Mouse (Mus musculus): ENCODE data around the gene Lrrc8c.

The Lrrc8c gene

DNA sequence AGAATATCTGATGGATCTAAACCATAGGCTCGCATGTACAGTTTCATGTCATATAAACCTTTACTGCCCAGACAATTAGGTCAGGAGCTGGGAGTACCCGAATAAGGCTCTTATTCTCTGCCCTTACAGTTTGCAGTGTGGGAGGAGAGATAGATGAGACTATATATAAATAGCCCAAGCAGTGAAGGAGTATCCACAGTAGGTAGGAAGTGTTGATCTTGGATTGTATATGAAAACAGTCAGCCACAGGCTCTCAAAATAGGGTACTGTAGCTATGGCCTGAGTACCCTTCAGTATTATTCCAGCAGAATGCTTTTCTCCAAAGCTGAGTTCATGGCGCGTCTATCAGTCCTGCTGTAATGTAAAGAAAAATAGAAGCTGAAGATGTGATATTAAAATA is 27.9 kb downstream of the Lrrc8c start:
- no peak for DNase-seq (ENCODE audit: low read depth, low spot score)

- DNase-seq (ENCODE audit: low read depth, low spot score), result no peak
Observed at GRCm38 (mm10) chr5:105551808-105552207, 32.6 kb downstream of the Lrrc8c start.

GRCm38 (mm10) chr5:105556291-105556690 is 37.1 kb downstream of the Lrrc8c start:
- no peak for DNase-seq (ENCODE audit: low read depth, low spot score)

DNA sequence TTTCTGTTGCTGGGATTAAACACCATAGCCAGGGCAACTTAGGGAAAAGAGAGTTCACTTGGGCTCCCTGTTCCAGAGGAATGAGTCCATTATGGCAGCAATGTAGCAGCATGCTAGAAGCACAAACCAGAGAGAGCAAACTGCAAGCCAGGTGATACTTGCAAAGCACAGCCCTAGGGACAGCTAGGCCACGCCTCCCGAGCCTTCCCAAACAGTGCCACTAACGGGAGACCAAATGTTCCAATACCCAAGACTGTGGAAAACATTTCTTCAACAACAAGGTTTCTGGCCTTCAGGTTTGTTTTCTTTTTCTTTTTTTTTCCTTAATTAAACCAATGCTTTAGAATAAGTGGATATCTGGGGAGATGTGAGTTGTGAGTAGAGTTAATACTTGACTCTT is 38.2 kb downstream of the Lrrc8c start:
- no peak for DNase-seq (ENCODE audit: low read depth, low spot score)

- no peak for DNase-seq (ENCODE audit: low read depth, low spot score)
Observed at GRCm38 (mm10) chr5:105557777-105558240, 38.6 kb downstream of the Lrrc8c start.

- DNase-seq (ENCODE audit: low read depth, low spot score), result no peak
Observed at GRCm38 (mm10) chr5:105558517-105558916, 39.3 kb downstream of the Lrrc8c start.

DNA sequence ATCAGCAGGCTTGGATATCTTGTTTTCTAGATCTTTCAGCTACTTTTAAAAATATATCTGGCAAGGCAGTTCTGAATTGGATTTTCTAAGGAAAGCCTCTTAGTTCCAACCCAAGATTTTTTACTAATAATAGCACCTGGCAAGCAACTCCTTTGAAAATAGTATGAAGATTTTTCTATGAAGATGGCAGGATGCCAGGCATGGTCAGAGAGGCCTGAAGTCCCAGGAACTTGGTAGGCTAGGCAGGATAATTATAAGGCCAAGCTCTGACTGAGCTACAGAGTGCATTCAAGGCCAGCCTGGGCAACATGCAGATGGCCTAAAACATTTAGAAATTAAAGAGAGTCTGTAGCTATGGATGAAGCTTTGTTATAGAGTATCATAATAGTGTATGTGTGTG is 42.7 kb downstream of the Lrrc8c start:
- no peak for DNase-seq (ENCODE audit: low read depth, low spot score)

GRCm38 (mm10) chr5:105564761-105565160 is 45.6 kb downstream of the Lrrc8c start:
- DNase-seq (ENCODE audit: low read depth, low spot score), result peak; percentile 65

DNA sequence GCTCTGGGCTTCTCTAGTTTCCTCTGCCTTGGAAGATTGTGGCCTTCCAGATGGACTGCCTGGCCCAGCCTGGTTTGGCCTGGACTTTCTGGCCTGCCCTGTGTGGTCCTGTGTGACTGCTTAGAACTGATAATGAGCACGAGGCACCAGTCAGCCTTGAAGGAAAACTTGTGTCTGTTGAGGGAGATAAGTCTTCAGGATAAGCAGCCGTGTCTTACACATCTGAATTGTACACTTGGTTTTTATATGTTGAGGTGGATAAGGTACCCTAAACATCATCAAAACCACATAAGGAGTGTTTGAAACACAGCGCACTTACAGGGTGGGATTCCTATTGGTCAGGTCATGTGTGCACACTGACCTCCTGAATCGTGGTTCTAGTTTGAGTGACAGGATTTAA is 46.6 kb downstream of the Lrrc8c start:
- DNase-seq (ENCODE audit: low read depth, low spot score), result peak; percentile 81

GRCm38 (mm10) chr5:105566852-105567412 is 47.7 kb downstream of the Lrrc8c start:
- no peak for DNase-seq (ENCODE audit: low read depth, low spot score)

DNA sequence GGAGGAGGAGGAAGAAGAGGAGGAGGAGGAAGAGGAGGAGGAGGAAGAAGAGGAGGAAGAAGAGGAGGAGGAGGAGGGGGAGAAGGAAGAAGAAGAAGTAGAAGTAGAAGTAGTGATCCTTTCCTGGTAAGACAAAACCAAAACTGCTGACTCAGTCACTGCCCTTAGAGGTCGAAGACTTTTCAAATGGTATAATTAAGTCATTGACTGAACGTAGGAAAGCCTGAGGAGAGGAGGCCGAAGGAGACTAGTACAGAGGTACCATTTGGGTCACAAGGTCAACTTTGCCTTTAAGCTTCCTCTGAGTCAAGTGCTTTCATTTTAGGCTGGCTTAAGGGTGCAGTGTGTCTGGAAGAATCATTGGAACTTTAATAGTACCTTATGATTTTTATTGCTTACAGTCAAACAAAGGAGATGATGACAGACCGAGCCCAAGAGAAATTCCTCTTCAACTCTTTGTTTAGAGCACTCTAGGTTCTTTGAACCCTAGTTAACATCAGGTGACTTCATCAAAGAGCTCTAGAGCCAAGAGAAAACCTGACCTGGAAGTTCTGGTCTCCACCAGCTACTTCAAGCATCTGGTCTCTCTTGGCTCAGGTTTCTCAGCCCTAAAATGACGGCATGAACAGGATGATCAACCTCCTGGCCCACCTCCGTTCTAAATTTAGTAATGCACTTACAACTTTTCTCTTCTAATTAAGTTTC is 49.0 kb downstream of the Lrrc8c start:
- DNase-seq (ENCODE audit: low read depth, low spot score), result no peak

- DNase-seq (ENCODE audit: low read depth, low spot score), result no peak
Observed at GRCm38 (mm10) chr5:105569168-105569567, 50.0 kb downstream of the Lrrc8c start.

DNA sequence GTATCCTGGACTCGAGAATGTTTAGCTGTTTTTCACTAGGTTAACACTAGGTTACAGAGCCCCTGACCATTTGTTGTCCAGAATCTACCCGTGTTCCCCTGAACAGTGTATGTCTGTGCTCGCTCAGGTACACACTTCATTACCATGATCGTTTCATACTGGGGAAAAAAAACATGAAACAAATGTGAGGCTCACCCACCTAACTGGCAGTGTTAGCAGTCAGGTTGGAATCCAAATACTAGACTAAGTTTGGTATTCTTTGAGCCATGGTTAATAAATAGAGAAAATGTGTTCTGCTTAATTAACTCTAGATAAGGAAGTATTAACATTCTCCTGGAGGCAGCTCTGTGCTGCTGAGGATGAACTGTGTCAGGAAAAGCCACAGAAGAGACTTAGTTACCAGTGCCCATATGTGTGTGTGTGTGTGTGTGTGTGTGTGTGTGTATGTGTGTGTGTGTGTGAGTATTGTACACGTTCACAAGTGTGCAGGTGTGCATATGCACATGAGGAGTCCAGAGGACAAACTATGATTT is 53.0 kb downstream of the Lrrc8c start:
- DNase-seq (ENCODE audit: low read depth, low spot score), result no peak

- DNase-seq (ENCODE audit: low read depth, low spot score), result no peak
Observed at GRCm38 (mm10) chr5:105572876-105573275, 53.7 kb downstream of the Lrrc8c start.

- DNase-seq (ENCODE audit: low read depth, low spot score), result no peak
Observed at GRCm38 (mm10) chr5:105574835-105575234, 55.6 kb downstream of the Lrrc8c start.

- DNase-seq (ENCODE audit: low read depth, low spot score), result peak; percentile 65
Observed at GRCm38 (mm10) chr5:105575839-105576238, 56.7 kb downstream of the Lrrc8c start.

DNA sequence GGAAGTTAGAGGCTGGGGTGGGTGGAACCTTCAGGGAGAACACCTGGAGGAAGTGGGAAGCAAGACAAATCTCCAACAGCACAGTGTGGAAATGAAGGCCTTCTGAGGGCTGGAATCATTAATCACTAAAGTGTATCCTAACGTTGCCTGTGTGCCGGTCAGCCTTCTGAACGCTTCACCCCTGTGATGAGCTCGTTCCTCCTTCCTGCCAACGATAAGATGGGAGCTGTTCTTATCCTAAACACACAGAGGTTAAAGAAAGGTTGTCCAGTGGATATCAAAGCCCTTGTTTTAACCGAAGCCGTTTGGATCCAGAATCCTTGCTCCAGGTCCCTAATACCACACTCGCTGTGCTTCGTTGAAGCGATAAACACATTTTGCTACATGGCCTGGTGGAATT is 61.7 kb downstream of the Lrrc8c start:
- DNase-seq (ENCODE audit: low read depth, low spot score), result no peak

DNA sequence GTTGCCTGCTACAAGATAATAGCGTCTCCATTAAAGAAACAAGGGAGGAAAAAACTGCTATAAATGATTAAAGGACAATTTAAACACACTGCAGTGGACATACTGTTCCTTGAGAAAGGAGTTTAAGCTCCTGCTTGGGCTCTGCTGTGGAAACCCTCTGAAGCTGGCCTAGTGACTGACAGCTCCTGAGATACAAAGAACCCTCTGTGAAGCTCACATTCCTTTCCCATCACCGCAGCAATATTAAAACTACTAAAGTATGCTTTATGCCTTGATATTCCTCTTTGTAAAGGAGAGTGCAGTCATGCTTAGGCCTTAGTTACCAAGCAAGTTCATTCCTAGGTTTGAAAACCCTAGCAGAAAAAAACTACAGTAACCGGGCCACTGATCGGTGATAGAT is 66.7 kb downstream of the Lrrc8c start:
- no peak for DNase-seq (ENCODE audit: low read depth, low spot score)

DNA sequence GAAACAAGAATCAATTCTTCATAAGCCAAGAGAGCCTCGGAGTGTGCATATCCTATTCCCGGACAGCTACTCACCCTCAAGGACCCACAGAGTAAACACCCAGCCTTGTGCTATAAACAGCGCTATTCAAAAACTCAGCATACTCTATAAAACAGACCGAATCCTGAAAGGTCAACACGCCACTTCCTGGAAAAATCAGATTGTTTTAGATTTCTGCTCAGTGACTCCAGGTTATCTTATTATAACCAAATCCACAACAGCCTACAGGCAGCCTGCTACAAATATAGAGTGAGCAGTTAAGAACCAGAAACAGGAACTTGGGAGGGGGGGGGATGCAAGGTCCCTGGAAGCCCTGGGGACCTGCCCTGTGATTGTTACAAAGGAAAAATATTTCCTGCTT is 67.5 kb downstream of the Lrrc8c start:
- DNase-seq (ENCODE audit: low read depth, low spot score), result no peak

GRCm38 (mm10) chr5:105587471-105587870 is 68.3 kb downstream of the Lrrc8c start:
- no peak for DNase-seq (ENCODE audit: low read depth, low spot score)

DNA sequence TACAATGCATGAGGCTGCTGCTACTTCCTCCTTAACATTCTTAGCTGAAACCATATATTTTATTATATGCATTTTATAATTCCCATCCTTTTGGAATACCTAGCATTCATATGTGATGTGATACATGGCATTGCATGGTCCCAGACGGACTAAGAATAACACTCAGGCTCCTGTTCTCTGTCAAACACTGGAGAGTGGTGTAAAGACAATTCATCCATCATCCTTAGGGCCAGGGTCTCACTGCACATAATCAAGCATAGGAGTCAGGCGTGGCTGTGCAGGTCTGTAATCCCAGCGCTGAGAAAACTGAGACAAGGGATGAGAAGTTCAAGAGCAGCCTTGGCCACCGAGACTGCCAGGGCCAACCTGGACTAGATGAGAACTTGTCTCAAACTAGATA is 69.5 kb downstream of the Lrrc8c start:
- DNase-seq (ENCODE audit: low read depth, low spot score), result no peak

DNA sequence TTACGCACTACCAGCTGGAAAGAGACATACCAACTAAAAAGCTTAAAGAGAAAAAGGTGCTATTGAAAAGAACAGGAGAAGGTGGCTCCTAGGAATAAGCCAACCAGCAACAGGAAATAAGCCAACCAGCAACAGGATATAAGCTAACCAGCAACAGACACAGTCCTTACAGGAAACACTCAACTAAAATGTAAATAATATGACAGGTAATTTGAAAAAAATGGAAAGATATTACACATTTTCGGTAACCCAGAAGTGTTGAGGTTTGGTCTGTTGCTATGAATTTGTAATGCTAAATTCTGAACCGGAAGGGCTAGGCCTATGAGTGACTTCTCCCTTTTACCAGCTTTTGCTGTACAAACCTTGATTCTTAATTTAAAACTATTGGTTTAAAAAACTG is 69.9 kb downstream of the Lrrc8c start:
- no peak for DNase-seq (ENCODE audit: low read depth, low spot score)

GRCm38 (mm10) chr5:105592396-105592795 is 73.2 kb downstream of the Lrrc8c start:
- DNase-seq (ENCODE audit: low read depth, low spot score), result no peak

Data from c-Kit-negative CD71-positive TER-119-positive erythroid progenitor cells, embryonic 14.5 days (primary cell).